Mouse (Mus musculus): ENCODE measurements at regions not wholly inside any gene's neighbourhood (a gene's known extent, or its start where the extent isn't known, plus 50 kb on each side); places are given as distances from the start of the nearest gene placed in this dataset.

DNA sequence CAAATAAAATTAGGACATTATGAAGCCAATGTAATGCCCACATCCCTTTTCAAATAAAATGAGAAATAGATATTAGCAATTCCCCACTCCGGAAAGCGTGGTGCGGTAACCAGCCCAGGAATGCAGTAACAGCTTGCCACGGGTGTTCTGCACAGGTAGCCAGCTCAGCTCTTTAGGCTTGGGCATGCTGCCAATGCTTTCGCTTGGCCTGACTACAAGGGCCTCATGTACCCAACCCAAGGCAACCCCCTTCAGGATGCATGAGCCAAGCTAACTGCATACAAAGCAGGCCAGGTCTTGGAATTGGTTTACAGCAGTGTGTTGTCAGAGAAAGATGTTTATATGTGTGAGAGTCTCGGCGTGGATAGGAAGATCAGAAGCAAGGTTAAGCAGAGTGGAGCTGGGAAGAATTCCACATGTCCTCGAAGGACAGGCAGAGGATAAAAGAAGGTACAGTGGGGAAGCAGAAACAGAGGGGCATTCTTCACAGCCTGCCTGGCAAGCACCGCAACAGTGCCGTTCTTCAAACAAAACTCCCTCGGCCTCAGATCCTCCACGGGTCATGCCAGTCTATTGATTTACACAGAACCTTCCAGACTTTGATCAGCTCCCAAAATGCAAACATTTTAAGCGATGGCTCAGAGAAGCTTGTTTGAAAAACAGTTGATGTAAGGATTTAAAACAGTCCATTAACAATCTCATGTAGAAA, 106.4 kb downstream of the Nkx6-1 start:
- Histone ChIP-seq H3K4me1 (replicated peaks; ENCODE audit: control insufficient read depth, insufficient read depth, low read length) (no peaks in the 10 kb centered on the region), H3K27ac (ENCODE audit: control insufficient read depth, insufficient read depth, low read length) (no peak overlapping the region), H3K4me3 (ENCODE audit: control insufficient read depth, insufficient read depth, low read length) (no peak overlapping the region), H3K27me3 (ENCODE audit: control insufficient read depth, insufficient read depth, low read length) (no peaks in the 10 kb centered on the region), H3K36me3 (ENCODE audit: control insufficient read depth, insufficient read depth, low read length) (no peaks in the 10 kb centered on the region)
- TF ChIP-seq POLR2A (IDR thresholded peaks at IDR 0.05; ENCODE audit: control insufficient read depth, extremely low read depth, insufficient read depth, low read length, poor library complexity) (no peak), CTCF (IDR thresholded peaks at IDR 0.05; ENCODE audit: borderline replicate concordance, control insufficient read depth, extremely low read depth, insufficient read depth, low read length, poor library complexity) (no peak)
- DNase-seq: no peak
- 89% methylated on average over 13 of the region's 13 CpGs for WGBS

DNA sequence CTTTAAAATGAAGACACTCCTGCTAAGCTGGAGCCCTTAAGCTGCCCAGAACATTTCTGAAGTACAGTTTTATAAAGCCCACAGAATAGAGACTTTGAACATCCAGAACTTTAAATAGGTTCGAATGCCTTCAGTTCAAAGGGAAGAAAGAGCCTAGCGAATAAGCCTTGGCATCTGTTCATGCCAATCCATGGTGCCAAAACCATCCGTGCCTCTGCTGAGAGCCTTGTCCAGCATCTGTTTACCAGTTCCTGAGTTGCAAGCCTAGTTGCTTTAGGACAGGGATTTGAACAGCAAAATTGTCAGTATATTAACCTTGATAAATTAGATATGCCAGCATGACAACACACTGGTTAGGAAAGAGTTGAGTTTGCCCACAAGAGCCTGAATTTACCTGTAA, 107.6 kb downstream of the Nkx6-1 start:
- H3K27ac ChIP-seq (ENCODE audit: control insufficient read depth, insufficient read depth, low read length): no peak overlapping the region
- no peak overlapping the region for H3K4me3 ChIP-seq (ENCODE audit: control insufficient read depth, insufficient read depth, low read length)
- no peaks in the 10 kb centered on the region for H3K27me3 ChIP-seq (ENCODE audit: control insufficient read depth, insufficient read depth, low read length)
- no peak for DNase-seq
- WGBS: 94% methylated on average over 3 of the region's 3 CpGs
- no peak for TF ChIP-seq POLR2A (IDR thresholded peaks at IDR 0.05; ENCODE audit: control insufficient read depth, extremely low read depth, insufficient read depth, low read length, poor library complexity)
- no peak for TF ChIP-seq CTCF (IDR thresholded peaks at IDR 0.05; ENCODE audit: borderline replicate concordance, control insufficient read depth, extremely low read depth, insufficient read depth, low read length, poor library complexity)
- no peaks in the 10 kb centered on the region for H3K4me1 ChIP-seq (replicated peaks; ENCODE audit: control insufficient read depth, insufficient read depth, low read length)
- H3K36me3 ChIP-seq (ENCODE audit: control insufficient read depth, insufficient read depth, low read length): no peaks in the 10 kb centered on the region

DNA sequence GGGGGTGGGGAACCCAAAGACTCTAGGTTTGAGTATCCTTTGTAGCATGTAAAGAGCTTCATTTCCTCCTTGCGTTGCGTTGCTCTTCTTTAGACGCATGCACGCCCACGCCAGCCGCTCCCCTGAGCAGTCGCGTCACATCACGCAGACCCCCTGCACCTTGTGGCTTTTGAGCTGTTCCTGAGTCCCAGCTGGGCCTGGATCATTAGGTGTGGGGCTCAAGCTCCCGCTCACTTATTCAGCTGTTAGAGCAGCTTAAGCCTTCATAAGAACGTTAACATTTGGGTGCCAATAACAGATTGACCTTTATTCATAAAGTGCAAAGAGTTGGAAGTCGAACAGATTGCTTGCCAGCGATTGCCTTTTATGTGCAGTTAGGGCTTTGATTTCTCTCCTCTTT, 121.5 kb downstream of the Nkx6-1 start:
- TF ChIP-seq CTCF (IDR thresholded peaks at IDR 0.05; ENCODE audit: borderline replicate concordance, control insufficient read depth, extremely low read depth, insufficient read depth, low read length, poor library complexity): no peak
- TF ChIP-seq POLR2A (IDR thresholded peaks at IDR 0.05; ENCODE audit: control insufficient read depth, extremely low read depth, insufficient read depth, low read length, poor library complexity): no peak
- Histone ChIP-seq H3K27ac (ENCODE audit: control insufficient read depth, insufficient read depth, low read length) (no peak overlapping the region), H3K4me1 (replicated peaks; ENCODE audit: control insufficient read depth, insufficient read depth, low read length) (no peaks in the 10 kb centered on the region), H3K4me3 (ENCODE audit: control insufficient read depth, insufficient read depth, low read length) (no peak overlapping the region), H3K36me3 (ENCODE audit: control insufficient read depth, insufficient read depth, low read length) (no peaks in the 10 kb centered on the region), H3K27me3 (ENCODE audit: control insufficient read depth, insufficient read depth, low read length) (no peaks in the 10 kb centered on the region)
- 79% methylated on average over 13 of the region's 13 CpGs for WGBS
- DNase-seq: no peak

DNA sequence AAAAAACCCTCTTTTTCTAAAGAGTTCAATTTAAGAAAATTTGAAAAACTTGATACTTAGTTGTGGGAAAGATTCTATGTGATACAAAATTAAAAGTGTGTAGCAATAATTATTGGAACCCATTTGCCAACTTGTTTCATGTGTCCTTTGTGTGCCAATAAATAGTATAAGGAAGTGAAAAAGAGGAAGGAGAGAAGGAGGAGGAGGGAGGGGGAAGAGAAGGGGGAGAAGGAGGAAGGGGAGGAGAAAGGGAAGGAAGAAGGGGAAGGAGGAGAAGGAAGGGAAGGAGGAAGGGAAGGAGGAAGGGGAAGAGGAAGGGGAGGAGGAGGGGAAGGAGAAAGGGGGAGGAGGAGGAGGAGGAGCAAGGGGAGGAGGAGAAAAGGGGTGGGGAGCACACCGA, 125.0 kb downstream of the Nkx6-1 start:
- 63% methylated on average over 1 of the region's 1 CpGs for WGBS
- no peak overlapping the region for H3K4me3 ChIP-seq (ENCODE audit: control insufficient read depth, insufficient read depth, low read length)

DNA sequence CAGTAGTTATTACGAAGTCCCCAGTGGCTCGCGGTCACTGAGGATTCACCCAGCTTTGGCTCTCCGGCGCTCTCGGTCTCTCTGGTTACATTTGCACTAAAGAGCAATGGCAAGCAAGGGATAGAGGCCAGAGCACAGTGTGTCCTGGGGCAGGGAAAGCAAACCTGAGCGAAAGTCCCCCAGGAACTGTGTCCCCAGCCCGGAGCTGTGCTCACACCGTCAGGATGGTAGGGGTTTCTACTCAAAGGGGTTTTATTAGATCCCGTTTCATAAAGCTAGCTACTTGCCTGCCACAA, 125.6 kb downstream of the Nkx6-1 start:
- Histone ChIP-seq H3K4me1 (replicated peaks; ENCODE audit: control insufficient read depth, insufficient read depth, low read length) (no peaks in the 10 kb centered on the region), H3K27ac (ENCODE audit: control insufficient read depth, insufficient read depth, low read length) (no peak overlapping the region), H3K4me3 (ENCODE audit: control insufficient read depth, insufficient read depth, low read length) (no peak overlapping the region), H3K27me3 (ENCODE audit: control insufficient read depth, insufficient read depth, low read length) (no peaks in the 10 kb centered on the region), H3K36me3 (ENCODE audit: control insufficient read depth, insufficient read depth, low read length) (no peaks in the 10 kb centered on the region)
- WGBS: 50% methylated on average over 10 of the region's 10 CpGs
- TF ChIP-seq POLR2A (IDR thresholded peaks at IDR 0.05; ENCODE audit: control insufficient read depth, extremely low read depth, insufficient read depth, low read length, poor library complexity): no peak
- TF ChIP-seq CTCF (IDR thresholded peaks at IDR 0.05; ENCODE audit: borderline replicate concordance, control insufficient read depth, extremely low read depth, insufficient read depth, low read length, poor library complexity): no peak
- DNase-seq: no peak

More for the DNA sequence above, 125.0 kb downstream of the Nkx6-1 start:
- Histone ChIP-seq H3K36me3 (ENCODE audit: control insufficient read depth, insufficient read depth, low read length) (no peaks in the 10 kb centered on the region), H3K27me3 (ENCODE audit: control insufficient read depth, insufficient read depth, low read length) (no peaks in the 10 kb centered on the region), H3K4me1 (replicated peaks; ENCODE audit: control insufficient read depth, insufficient read depth, low read length) (no peaks in the 10 kb centered on the region), H3K27ac (ENCODE audit: control insufficient read depth, insufficient read depth, low read length) (no peak overlapping the region)
- TF ChIP-seq CTCF (IDR thresholded peaks at IDR 0.05; ENCODE audit: borderline replicate concordance, control insufficient read depth, extremely low read depth, insufficient read depth, low read length, poor library complexity) (no peak), POLR2A (IDR thresholded peaks at IDR 0.05; ENCODE audit: control insufficient read depth, extremely low read depth, insufficient read depth, low read length, poor library complexity) (no peak)
- DNase-seq: no peak

DNA sequence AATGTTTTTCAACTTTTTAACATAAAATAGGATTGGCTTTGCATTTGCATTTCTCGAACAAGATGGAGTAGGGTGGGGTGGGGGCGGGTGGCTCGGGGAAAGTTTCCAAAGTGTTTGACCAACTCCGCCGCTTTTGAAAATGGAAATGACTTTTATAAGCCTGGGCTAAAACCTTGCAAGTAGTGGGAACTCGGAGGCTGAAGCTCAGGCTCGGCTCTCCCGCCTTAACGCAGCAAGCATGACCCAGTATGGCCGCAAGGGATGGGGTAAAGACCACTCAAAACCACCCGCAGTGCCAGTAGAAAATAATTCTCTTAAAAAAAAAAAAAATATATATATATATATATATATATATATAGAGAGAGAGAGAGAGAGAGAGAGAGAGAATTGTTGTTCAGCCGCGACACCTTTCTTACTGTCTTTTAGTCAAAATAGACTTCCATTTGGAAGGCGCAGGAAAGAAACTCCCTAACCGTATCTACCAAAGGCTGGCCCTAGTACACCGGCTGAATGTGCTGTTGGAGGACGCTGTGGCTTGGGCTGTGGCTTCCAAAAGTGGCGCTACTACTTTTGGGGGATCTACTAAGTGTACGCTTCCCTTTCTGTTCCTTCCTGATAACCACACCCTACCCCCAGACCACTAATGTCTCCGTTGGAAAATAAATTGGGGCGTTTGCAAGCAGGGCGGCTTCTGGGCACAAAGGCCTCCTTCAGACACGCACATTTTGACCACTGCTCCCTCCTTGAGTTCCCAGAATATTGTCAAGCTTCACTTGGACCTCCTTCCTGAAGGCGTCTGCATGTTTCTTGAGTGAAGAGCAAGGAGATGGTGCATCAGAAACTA, 126.2 kb downstream of the Nkx6-1 start:
- H3K27ac ChIP-seq (ENCODE audit: control insufficient read depth, insufficient read depth, low read length): no peak overlapping the region
- 11% methylated on average over 24 of the region's 24 CpGs for WGBS
- DNase-seq: no peak
- no peaks in the 10 kb centered on the region for H3K27me3 ChIP-seq (ENCODE audit: control insufficient read depth, insufficient read depth, low read length)
- no peaks in the 10 kb centered on the region for H3K36me3 ChIP-seq (ENCODE audit: control insufficient read depth, insufficient read depth, low read length)
- no peak overlapping the region for H3K4me3 ChIP-seq (ENCODE audit: control insufficient read depth, insufficient read depth, low read length)
- no peak for TF ChIP-seq POLR2A (IDR thresholded peaks at IDR 0.05; ENCODE audit: control insufficient read depth, extremely low read depth, insufficient read depth, low read length, poor library complexity)
- no peak for TF ChIP-seq CTCF (IDR thresholded peaks at IDR 0.05; ENCODE audit: borderline replicate concordance, control insufficient read depth, extremely low read depth, insufficient read depth, low read length, poor library complexity)
- H3K4me1 ChIP-seq (replicated peaks; ENCODE audit: control insufficient read depth, insufficient read depth, low read length): no peaks in the 10 kb centered on the region
